Mouse (Mus musculus) urinary bladder, postnatal 25 days (tissue): ENCODE measurements around the gene Adam12.

ENCODE experiments used
- DNase-seq: peaks from one replicate; pipeline ENCODE4 v3.0.0; 2022; ENCODE audit warnings: low spot score

Adam12 gene

GRCm38 (mm10) chr7:134224741-134225612 lies 7.0 kb downstream of the Adam12 start:
- DNase-seq, result peak; percentile 54

- DNase-seq, result no peak
Observed at GRCm38 (mm10) chr7:134224421-134224740, 7.6 kb downstream of the Adam12 start.

- DNase-seq, result peak; percentile 85
Observed at GRCm38 (mm10) chr7:134223444-134224161, 8.3 kb downstream of the Adam12 start.

- no peak for DNase-seq
Observed at GRCm38 (mm10) chr7:134207956-134208355, 24.0 kb downstream of the Adam12 start.

- DNase-seq, result no peak
Observed at GRCm38 (mm10) chr7:134193089-134193488, 38.9 kb downstream of the Adam12 start.

- no peak for DNase-seq
Observed at GRCm38 (mm10) chr7:134190101-134190500, 41.8 kb downstream of the Adam12 start.

GRCm38 (mm10) chr7:134188565-134188964 lies 43.4 kb downstream of the Adam12 start:
- DNase-seq, result no peak

GRCm38 (mm10) chr7:134187946-134188345 lies 44.0 kb downstream of the Adam12 start:
- DNase-seq, result no peak

GRCm38 (mm10) chr7:134186497-134186896 lies 45.4 kb downstream of the Adam12 start:
- DNase-seq, result no peak

- no peak for DNase-seq
Observed at GRCm38 (mm10) chr7:134185751-134186150, 46.2 kb downstream of the Adam12 start.

GRCm38 (mm10) chr7:134181717-134182116 lies 50.2 kb downstream of the Adam12 start:
- no peak for DNase-seq

GRCm38 (mm10) chr7:134181056-134181455 lies 50.9 kb downstream of the Adam12 start:
- DNase-seq, result no peak

- DNase-seq, result no peak
Observed at GRCm38 (mm10) chr7:134177051-134177450, 54.9 kb downstream of the Adam12 start.

GRCm38 (mm10) chr7:134175201-134175600 lies 56.7 kb downstream of the Adam12 start:
- DNase-seq, result no peak

- no peak for DNase-seq
Observed at GRCm38 (mm10) chr7:134173442-134174090, 58.4 kb downstream of the Adam12 start.

GRCm38 (mm10) chr7:134170180-134170910 lies 61.6 kb downstream of the Adam12 start:
- no peak for DNase-seq

GRCm38 (mm10) chr7:134169780-134170179 lies 62.2 kb downstream of the Adam12 start:
- DNase-seq, result no peak

GRCm38 (mm10) chr7:134167586-134167985 lies 64.4 kb downstream of the Adam12 start:
- no peak for DNase-seq

GRCm38 (mm10) chr7:134163751-134164150 lies 68.2 kb downstream of the Adam12 start:
- DNase-seq, result no peak

GRCm38 (mm10) chr7:134162886-134163285 lies 69.1 kb downstream of the Adam12 start:
- no peak for DNase-seq

GRCm38 (mm10) chr7:134159608-134160007 lies 72.3 kb downstream of the Adam12 start:
- no peak for DNase-seq

- no peak for DNase-seq
Observed at GRCm38 (mm10) chr7:134151330-134151729, 80.6 kb downstream of the Adam12 start.
